Mouse (Mus musculus) olfactory bulb, adult 2 months (tissue): Measurements from ENCODE around the gene Shisa8.

ENCODE experiments used
- CTCF ChIP-seq: fragments of 200-500 bp; IDR thresholded peaks from 2 replicates; pipeline ENCODE4 v1.5.1; 2012; ENCODE audit warnings: low read depth, mild to moderate bottlenecking, low read length, moderate library complexity; ENCODE audit not compliant: insufficient read depth
- POLR2A ChIP-seq: fragments of 200-500 bp; IDR thresholded peaks from 2 replicates; pipeline ENCODE4 v1.6.1; 2012; ENCODE audit warnings: mild to moderate bottlenecking, low read depth, low read length, moderate library complexity; ENCODE audit not compliant: insufficient read depth

DNA sequence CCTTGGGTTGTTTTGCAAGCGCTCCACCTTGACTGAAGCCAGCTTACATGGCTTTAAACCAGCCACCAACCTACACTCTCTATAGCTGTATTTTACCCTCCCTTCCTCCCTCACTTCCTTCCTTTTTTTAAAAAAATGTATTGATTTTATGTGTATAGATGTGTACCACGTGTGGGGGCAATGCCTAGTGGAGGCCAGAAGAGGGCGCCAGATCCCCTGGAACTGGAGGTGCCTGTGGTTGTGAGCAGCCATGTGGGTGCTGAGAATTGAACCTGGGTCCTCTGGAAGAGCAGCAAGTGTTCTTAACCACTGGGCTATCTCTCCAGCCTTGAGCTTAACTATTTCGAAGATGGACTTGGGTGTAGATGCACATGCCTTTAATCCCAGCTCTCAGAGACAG is 30.3 kb downstream of the Shisa8 start:
- TF ChIP-seq POLR2A (no peak), CTCF (no peak)
